Mouse (Mus musculus) liver, embryonic 16.5 days (tissue): ENCODE results near the gene Pcnx2. TPM values are rescaled to one million over a fixed set of nuclear protein-coding genes. Genes with fewer than 3 reads are reported as not detected.

ENCODE experiments used
- ATAC-seq: fragments of 200-750 bp; cut with Nextera tagmentation; 2 replicates; pipeline ENCODE4 v1.8.0; 2017; ENCODE audit warnings: low read depth, mild to moderate bottlenecking, moderate number of reproducible peaks, moderate library complexity
- H3K27ac ChIP-seq: fragments of 300-500 bp; sonication (generic); 2 replicates; pipeline ENCODE4 v1.5.1; 2014; ENCODE audit warnings: mild to moderate bottlenecking, low read length
- H3K27me3 ChIP-seq: fragments of 300-500 bp; sonication (generic); 2 replicates; pipeline ENCODE4 v1.6.1; 2014; ENCODE audit warnings: low read depth, low read length, mixed read lengths; ENCODE audit not compliant: control insufficient read depth, insufficient read depth
- H3K36me3 ChIP-seq: fragments of 300-500 bp; sonication (generic); 2 replicates; pipeline ENCODE4 v1.6.1; 2014; ENCODE audit warnings: mild to moderate bottlenecking; ENCODE audit not compliant: control insufficient read depth, insufficient read depth
- H3K4me1 ChIP-seq: fragments of 300-500 bp; sonication (generic); 2 replicates; pipeline ENCODE4 v1.6.1; 2014; ENCODE audit warnings: low read depth, low read length, mixed read lengths; ENCODE audit not compliant: control insufficient read depth
- H3K4me2 ChIP-seq: fragments of 300-500 bp; sonication (generic); 2 replicates; pipeline ENCODE4 v1.6.1; 2014; ENCODE audit warnings: low read depth, low read length, mixed read lengths
- H3K4me3 ChIP-seq: fragments of 300-500 bp; sonication (generic); 2 replicates; pipeline ENCODE4 v1.5.1; 2014; ENCODE audit warnings: low read depth, mild to moderate bottlenecking, low read length
- H3K9ac ChIP-seq: fragments of 300-500 bp; sonication (generic); 2 replicates; pipeline ENCODE4 v1.6.1; 2014; ENCODE audit warnings: low read depth, low read length
- H3K9me3 ChIP-seq: fragments of 300-500 bp; sonication (generic); replicated peaks from 2 replicates; pipeline ENCODE4 v1.6.1; 2016; ENCODE audit warnings: low read length; ENCODE audit not compliant: control insufficient read depth
- WGBS: fragments of 180-500 bp; shearing (Covaris S2); extraction: QIAGEN DNeasy Blood & Tissue Kit; methylation state at CpG from one replicate; pipeline ENCODE4 v1.1.7; 2014; ENCODE audit not compliant: insufficient replicate concordance; 5-methylcytosine and 5-hydroxymethylcytosine counted together
- polyA plus RNA-seq: library from polyadenylated mRNA; unstranded; fragments of >200 nt; fragmentation: Nextera tagmentation; extraction: Ambion mirVana; gene quantifications from 2 replicates; pipeline ENCODE4 v1.2.1, GENCODE M21; 2015

Pcnx2 gene
- polyA plus RNA-seq, 1 experiment from 2014 or later = 0.07 TPM

- Histone ChIP-seq H3K9me3 (no peaks in the 10 kb centered on the region), H3K27ac (no peak overlapping the region), H3K36me3 (no peaks in the 10 kb centered on the region), H3K4me2 (no peak overlapping the region), H3K9ac (no peak overlapping the region), H3K4me1 (no peaks in the 10 kb centered on the region), H3K4me3 (no peak overlapping the region), H3K27me3 (no peaks in the 10 kb centered on the region)
- no peak for ATAC-seq
- 38% methylated on average over 7 of the region's 7 CpGs for WGBS
Measured at GRCm38 (mm10) chr8:125819797-125820196, 78.3 kb downstream of the Pcnx2 start.

DNA sequence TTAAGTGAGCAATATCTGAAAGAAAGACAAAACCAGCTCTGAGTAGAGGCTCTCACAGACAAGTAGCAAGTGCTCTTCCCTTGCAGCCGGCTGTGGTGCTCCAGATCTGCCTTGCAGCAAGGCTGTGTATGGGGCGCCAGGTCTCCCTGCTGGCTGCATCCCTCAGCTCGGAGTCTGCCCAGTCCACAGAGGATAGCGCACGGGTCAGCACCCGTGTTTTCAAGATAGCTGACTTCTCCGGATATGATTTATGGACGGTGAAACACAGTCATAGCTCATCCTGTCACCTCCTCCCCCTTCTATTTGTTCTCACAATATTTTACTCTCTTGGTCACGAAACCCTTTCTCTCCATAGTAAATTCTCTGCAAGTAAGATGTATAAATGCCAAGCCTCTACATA lies 79.3 kb downstream of the Pcnx2 start:
- Histone ChIP-seq H3K4me3 (no peak overlapping the region), H3K4me1 (no peaks in the 10 kb centered on the region), H3K36me3 (no peaks in the 10 kb centered on the region), H3K4me2 (no peak overlapping the region), H3K27ac (no peak overlapping the region), H3K27me3 (no peaks in the 10 kb centered on the region), H3K9ac (no peak overlapping the region), H3K9me3 (no peaks in the 10 kb centered on the region)
- 51% methylated on average over 9 of the region's 9 CpGs for WGBS
- ATAC-seq = no peak

DNA sequence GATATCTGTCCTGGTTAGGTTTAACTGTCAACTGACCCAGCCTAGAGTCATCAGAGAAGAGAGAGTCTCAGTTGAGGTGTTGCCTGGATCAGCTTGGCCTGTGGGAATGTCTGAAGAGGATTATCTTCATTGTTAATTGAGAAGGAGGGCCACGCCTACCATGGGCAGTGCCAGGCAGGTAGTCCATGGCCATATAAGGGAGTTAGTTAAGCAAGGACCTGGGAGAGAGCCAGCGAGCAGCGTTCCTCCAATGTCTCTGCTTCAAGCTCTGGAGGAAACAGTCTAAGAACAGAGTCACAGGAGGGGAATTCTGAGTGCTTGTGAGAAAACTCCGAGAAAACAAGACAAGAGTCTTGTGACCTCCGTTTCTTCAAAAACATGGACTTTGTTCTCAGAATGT lies 81.4 kb downstream of the Pcnx2 start:
- no peak overlapping the region for H3K9ac ChIP-seq
- no peak for ATAC-seq
- H3K4me3 ChIP-seq = no peak overlapping the region
- no peak overlapping the region for H3K27ac ChIP-seq
- H3K36me3 ChIP-seq = no peaks in the 10 kb centered on the region
- H3K4me2 ChIP-seq = no peak overlapping the region
- H3K9me3 ChIP-seq = no peaks in the 10 kb centered on the region
- 57% methylated on average over 5 of the region's 5 CpGs for WGBS
- H3K4me1 ChIP-seq = no peaks in the 10 kb centered on the region
- no peaks in the 10 kb centered on the region for H3K27me3 ChIP-seq

DNA sequence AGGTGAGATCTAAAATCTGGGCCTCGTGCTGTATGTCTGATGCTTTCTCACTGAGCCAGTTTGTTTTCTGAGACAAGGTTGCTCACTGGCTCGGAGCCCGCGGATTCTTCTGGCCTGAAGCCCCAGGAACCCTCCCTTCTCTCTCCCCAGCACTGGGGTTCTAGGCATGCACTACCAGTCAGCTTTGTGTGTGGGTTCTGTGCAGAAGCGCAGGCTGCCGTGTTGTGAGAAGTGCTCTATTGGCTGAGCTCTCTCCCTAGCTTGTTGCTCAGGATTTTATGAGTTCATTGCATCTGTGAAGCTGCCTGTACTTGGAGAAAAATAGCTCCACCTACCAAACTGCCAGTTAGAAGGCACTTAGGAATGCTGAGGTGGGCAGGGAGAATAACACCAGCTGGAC lies 89.3 kb downstream of the Pcnx2 start:
- ATAC-seq = no peak
- 65% methylated on average over 6 of the region's 6 CpGs for WGBS
- H3K9me3 ChIP-seq = no peaks in the 10 kb centered on the region

GRCm38 (mm10) chr8:125807905-125808310 lies 90.2 kb downstream of the Pcnx2 start:
- H3K4me3 ChIP-seq = no peak overlapping the region
- H3K27ac ChIP-seq = no peak overlapping the region
- H3K4me2 ChIP-seq = no peak overlapping the region
- no peaks in the 10 kb centered on the region for H3K27me3 ChIP-seq
- H3K4me1 ChIP-seq = no peaks in the 10 kb centered on the region
- H3K9me3 ChIP-seq = no peaks in the 10 kb centered on the region
- 71% methylated on average over 12 of the region's 12 CpGs for WGBS
- H3K9ac ChIP-seq = no peak overlapping the region
- no peak for ATAC-seq
- H3K36me3 ChIP-seq = no peaks in the 10 kb centered on the region

More for the DNA sequence above, 89.3 kb downstream of the Pcnx2 start:
- Histone ChIP-seq H3K27me3 (no peaks in the 10 kb centered on the region), H3K9ac (no peak overlapping the region), H3K4me3 (no peak overlapping the region), H3K4me2 (no peak overlapping the region), H3K36me3 (no peaks in the 10 kb centered on the region), H3K4me1 (no peaks in the 10 kb centered on the region), H3K27ac (no peak overlapping the region)

DNA sequence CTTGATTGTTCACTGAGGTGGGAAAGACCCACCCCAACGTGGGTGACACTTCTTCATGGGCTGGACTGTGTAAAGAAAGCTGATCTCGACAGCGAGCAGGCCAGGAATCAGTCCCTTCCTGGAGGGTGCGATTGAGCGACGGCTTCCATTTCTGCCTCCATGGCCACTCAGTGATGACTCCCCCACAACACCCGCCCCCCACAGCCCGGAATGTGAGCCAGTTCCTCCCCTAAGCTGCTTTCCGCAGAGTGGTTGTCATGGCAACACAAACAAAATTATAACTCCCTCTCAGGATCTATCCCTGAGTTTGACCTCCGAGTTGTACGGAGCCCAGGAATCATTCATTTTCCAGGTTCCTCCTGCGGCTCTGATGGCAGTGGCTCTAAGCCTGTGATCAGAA lies 91.7 kb downstream of the Pcnx2 start:
- 70% methylated on average over 12 of the region's 12 CpGs for WGBS

DNA sequence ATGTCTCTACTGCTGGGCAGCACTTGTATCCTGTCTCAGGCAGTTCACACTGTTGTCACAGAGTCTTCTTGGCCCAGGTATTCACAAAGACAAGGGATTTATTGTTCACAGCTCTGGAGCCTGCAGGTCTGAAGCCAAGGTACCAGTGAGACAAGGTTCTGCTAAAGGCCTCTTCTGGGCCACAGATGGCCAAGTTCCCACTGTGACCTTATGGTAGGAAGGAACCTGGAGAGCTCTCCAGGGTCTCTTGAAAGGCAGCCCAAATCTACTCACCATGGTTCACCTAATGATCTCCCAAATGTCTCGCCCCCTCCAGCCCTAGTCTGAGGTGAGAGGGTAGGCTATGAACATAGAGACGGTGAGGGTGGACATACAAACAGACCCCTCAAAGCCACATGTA lies 101.1 kb downstream of the Pcnx2 start:
- Histone ChIP-seq H3K27me3 (no peaks in the 10 kb centered on the region), H3K36me3 (no peaks in the 10 kb centered on the region), H3K9ac (no peak overlapping the region), H3K4me1 (no peaks in the 10 kb centered on the region), H3K9me3 (no peaks in the 10 kb centered on the region), H3K4me2 (no peak overlapping the region), H3K4me3 (no peak overlapping the region), H3K27ac (no peak overlapping the region)
- no peak for ATAC-seq
- WGBS = 57% methylated on average over 2 of the region's 2 CpGs

More for the DNA sequence above, 91.7 kb downstream of the Pcnx2 start:
- no peak overlapping the region for H3K27ac ChIP-seq
- H3K9me3 ChIP-seq = no peaks in the 10 kb centered on the region
- H3K27me3 ChIP-seq = no peaks in the 10 kb centered on the region
- no peak overlapping the region for H3K4me2 ChIP-seq
- H3K36me3 ChIP-seq = no peaks in the 10 kb centered on the region
- no peak for ATAC-seq
- no peak overlapping the region for H3K9ac ChIP-seq
- no peak overlapping the region for H3K4me3 ChIP-seq
- H3K4me1 ChIP-seq = no peaks in the 10 kb centered on the region

DNA sequence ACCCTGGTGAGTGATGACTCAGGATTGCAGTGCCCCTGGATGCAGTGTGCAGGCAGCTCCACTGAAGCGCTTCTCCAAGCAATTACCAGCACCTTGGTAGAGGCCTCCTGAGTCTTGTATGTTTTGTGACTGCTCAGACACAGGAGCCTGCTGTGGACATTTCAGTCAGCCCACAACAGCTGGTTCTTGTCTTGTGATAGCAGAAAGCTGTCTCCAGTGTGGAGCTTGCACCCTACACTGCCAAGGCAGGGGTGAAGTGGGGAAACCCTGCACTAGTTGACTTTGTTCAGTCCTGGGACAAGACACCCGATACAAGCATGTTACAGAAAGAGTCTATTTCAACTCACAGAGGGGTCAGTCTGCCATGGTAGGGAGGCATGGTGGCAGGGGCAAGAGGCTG lies 102.8 kb downstream of the Pcnx2 start:
- Histone ChIP-seq H3K27me3 (no peaks in the 10 kb centered on the region), H3K4me3 (no peak overlapping the region), H3K9ac (no peak overlapping the region), H3K9me3 (no peaks in the 10 kb centered on the region), H3K27ac (no peak overlapping the region), H3K36me3 (no peaks in the 10 kb centered on the region), H3K4me2 (no peak overlapping the region), H3K4me1 (no peaks in the 10 kb centered on the region)
- 74% methylated on average over 2 of the region's 2 CpGs for WGBS
- no peak for ATAC-seq

- H3K9me3 ChIP-seq = no peaks in the 10 kb centered on the region
- no peak overlapping the region for H3K4me2 ChIP-seq
- H3K9ac ChIP-seq = no peak overlapping the region
- WGBS = 21% methylated on average over 9 of the region's 9 CpGs
- H3K27ac ChIP-seq = no peak overlapping the region
- no peak overlapping the region for H3K4me3 ChIP-seq
- H3K27me3 ChIP-seq = no peaks in the 10 kb centered on the region
- no peaks in the 10 kb centered on the region for H3K36me3 ChIP-seq
- 0 out of 2 replicates have a peak, but pooled peaks have one; percentile 11 for ATAC-seq
- H3K4me1 ChIP-seq = no peaks in the 10 kb centered on the region
Measured at GRCm38 (mm10) chr8:125792816-125793455, 105.2 kb downstream of the Pcnx2 start.
